14 mouse cellular contexts compared by ENCODE assay signal in the genomic region with DNA sequence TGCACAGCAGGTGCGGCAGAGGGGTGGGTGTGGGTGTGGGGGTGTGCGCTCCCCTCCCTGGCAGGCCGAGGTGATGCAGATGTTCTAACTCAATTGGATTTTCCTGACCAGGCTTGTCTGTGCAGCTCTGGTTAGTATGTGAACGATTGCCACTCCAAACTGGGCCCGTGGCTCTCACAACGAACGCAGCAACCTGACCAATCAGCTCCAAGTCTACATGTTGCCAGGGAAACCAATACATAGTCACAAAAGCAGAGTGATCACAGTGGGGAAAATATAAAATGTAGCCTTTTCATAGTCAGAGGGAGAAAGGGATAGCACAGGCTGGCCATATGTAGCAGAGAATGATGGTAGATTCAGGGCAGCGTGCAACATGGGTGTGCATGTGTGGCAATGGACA.
DNase-seq lines count a peak whose midpoint lies in the region; ATAC-seq lines count a peak whose summit lies in the region.
"Had no signal": no experiment of that assay in that cellular context is flagged by ENCODE, and none has a peak within 500 bp of the region (broad histone marks: within the 10 kb centered on the region; RNA-seq: fewer than 3 reads in every experiment).

No protein-coding gene starts in this region.

- no peaks in the 10 kb centered on the region for H3K36me3 ChIP-seq in hindbrain, embryonic 10.5 days
- H3K36me3 ChIP-seq in hindbrain, embryonic 11.5 days (ENCODE audit: control insufficient read depth, insufficient read depth, low read length), result no peaks in the 10 kb centered on the region
- H3K36me3 ChIP-seq: limb, embryonic 10.5 days; neural tube, embryonic 12.5 days had no signal

- no peak for DNase-seq in hindbrain, embryonic 10.5 days (ENCODE audit: low spot score)
- DNase-seq in hindbrain, embryonic 11.5 days (ENCODE audit: low spot score), result no peak
- DNase-seq in frontal cortex, adult 2 months (ENCODE audit: extremely low spot score in 1 of 2, low spot score in 1 of 2), result peak; percentile 28 to 60
- peak; percentile 37 to 59 for DNase-seq in layer of hippocampus, postnatal 14 days (ENCODE audit: low spot score in 2 of 2)
- DNase-seq in right cerebral cortex, adult 2 months (ENCODE audit: low spot score in 2 of 2), result peak; percentile 51 to 67
- no peak for DNase-seq in lung, postnatal 10 days
- no peak for DNase-seq in embryo, embryonic 10.5 days (ENCODE audit: low spot score)
- DNase-seq: lung, postnatal 36 days had no signal

- 0 out of 2 replicates have a peak, but pooled peaks cover 4% of the 10 kb centered on the region for H3K27me3 ChIP-seq in hindbrain, embryonic 10.5 days (ENCODE audit: insufficient read depth, poor library complexity, severe bottlenecking)
- no peaks in the 10 kb centered on the region for H3K27me3 ChIP-seq in hindbrain, embryonic 11.5 days (ENCODE audit: control insufficient read depth, insufficient read depth, low read length)
- H3K27me3 ChIP-seq: neural tube, embryonic 12.5 days; Patski had no signal

- H3K9ac ChIP-seq in hindbrain, embryonic 11.5 days (ENCODE audit: low read depth, low read length), result no peak overlapping the region
- H3K9ac ChIP-seq: neural tube, embryonic 12.5 days had no signal

- no peaks in the 10 kb centered on the region for H3K9me3 ChIP-seq in hindbrain, embryonic 10.5 days
- H3K9me3 ChIP-seq in hindbrain, embryonic 11.5 days (ENCODE audit: control insufficient read depth, low read length), result no peaks in the 10 kb centered on the region
- H3K9me3 ChIP-seq: limb, embryonic 10.5 days; neural tube, embryonic 12.5 days had no signal

- H3K4me3 ChIP-seq in hindbrain, embryonic 10.5 days, result no peak overlapping the region
- no peak overlapping the region for H3K4me3 ChIP-seq in hindbrain, embryonic 11.5 days (ENCODE audit: low read depth, low read length)
- H3K4me3 ChIP-seq: erythroblast, embryonic 14.5 days; limb, embryonic 10.5 days; neural tube, embryonic 12.5 days had no signal

- H3K4me1 ChIP-seq in hindbrain, embryonic 10.5 days (replicated peaks), result peaks cover 32% of the 10 kb centered on the region
- 0 out of 2 replicates have a peak, but pooled peaks cover 2% of the 10 kb centered on the region for H3K4me1 ChIP-seq in hindbrain, embryonic 11.5 days (replicated peaks; ENCODE audit: control insufficient read depth, insufficient read depth, low read length)

- ATAC-seq in hindbrain, embryonic 11.5 days (ENCODE audit: low FRiP score), result no peak
- ATAC-seq in megakaryocyte, adult 5-6 weeks (ENCODE audit: poor library complexity, severe bottlenecking), result no peak
- ATAC-seq: intestine, embryonic 16.5 days; Patski had no signal

- no peak overlapping the region for H3K4me2 ChIP-seq in hindbrain, embryonic 11.5 days (replicated peaks; ENCODE audit: low read depth, low read length)
- H3K4me2 ChIP-seq: neural tube, embryonic 12.5 days had no signal

- H3K27ac ChIP-seq in hindbrain, embryonic 10.5 days, result 0 out of 2 replicates have a peak overlapping the region, but pooled peaks have one; percentile 30
- no peak overlapping the region for H3K27ac ChIP-seq in hindbrain, embryonic 11.5 days (ENCODE audit: low read depth, low read length)
- H3K27ac ChIP-seq: limb, embryonic 10.5 days; neural tube, embryonic 12.5 days had no signal

- 88% methylated on average over 8 of the region's 8 CpGs for whole genome bisulfite sequencing in hindbrain, embryonic 10.5 days
- WGBS in hindbrain, embryonic 11.5 days, result 89% methylated on average over 8 of the region's 8 CpGs

Comparison
In these comparisons a context has a peak if more than half of its experiments do, and no peak if none do; other contexts are left out.
1. DNase-seq: peak in frontal cortex, adult 2 months (2 of 2), layer of hippocampus, postnatal 14 days (2 of 2) and right cerebral cortex, adult 2 months (2 of 2); none in hindbrain, embryonic 10.5 days (single experiment), hindbrain, embryonic 11.5 days (single experiment), lung, postnatal 10 days (single experiment) and embryo, embryonic 10.5 days (single experiment).